In the genomic region with DNA sequence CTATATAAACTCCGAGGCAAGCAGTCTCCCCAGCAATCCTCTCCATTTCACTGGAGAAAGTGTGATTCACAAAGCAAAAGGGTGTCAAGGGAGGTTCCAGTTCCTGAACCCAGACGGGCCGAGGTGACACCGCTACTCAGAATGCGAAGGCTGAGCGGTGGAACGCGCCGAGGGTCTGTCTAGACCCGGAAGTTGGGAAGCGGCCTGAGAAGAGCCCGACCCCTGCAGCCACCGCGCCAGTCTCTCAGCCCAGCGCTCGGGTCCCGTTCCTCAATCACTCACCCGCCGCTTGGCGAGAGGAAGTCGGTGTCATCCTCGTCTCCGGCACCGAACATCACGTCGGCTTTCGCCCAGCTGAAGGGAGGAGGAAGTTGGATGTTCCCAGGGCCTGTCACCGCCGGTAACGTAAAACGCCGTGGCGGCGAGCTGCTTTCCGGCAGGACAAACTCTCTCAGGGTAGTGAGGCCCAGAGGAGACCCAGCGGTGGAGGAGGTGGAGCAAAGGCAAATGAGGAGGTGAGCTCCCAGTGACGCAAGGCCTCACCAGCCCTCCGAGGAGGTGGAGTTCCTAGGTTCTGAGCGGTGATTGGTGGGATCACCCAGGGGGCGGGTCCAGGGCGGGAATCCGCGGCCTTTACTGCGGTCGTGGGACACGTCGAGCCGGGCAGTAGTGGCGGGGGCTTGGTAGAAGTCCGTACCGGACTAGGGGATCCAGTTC, we compare ENCODE assay signal across 8 mouse cellular contexts. TPM values are rescaled to one million over a fixed set of nuclear protein-coding genes. Genes with fewer than 3 reads are reported as not detected.
A peak's percentile ranks its signal among the peaks of the same experiment; 100 is the strongest.
DNase-seq lines count a peak whose midpoint lies in the region; ATAC-seq lines count a peak whose summit lies in the region.

Gene Fkbp15 (minus strand): TSS at position 461 of the 717 bp plus-strand sequence.
Gene Slc31a1 (plus strand): TSS at position 640 of the 717 bp plus-strand sequence.

- 0% methylated on average over 51 of the region's 51 CpGs for WGBS in lung, embryonic 16.5 days

- H3K36me3 ChIP-seq in lung, embryonic 16.5 days (ENCODE audit: control insufficient read depth, insufficient read depth, low read length): peaks cover 3% of the 10 kb centered on the region; the same call in 1 of the 2 replicates

- peak within 1 kb of the TSS; percentile 84 for H3K4me2 ChIP-seq in lung, embryonic 16.5 days (ENCODE audit: low read depth, low read length)

- ATAC-seq in hematopoietic stem cell, adult 5-6 weeks (replicated peaks in 1 of 2; ENCODE audit: insufficient read depth in 1 of 2, low FRiP score in 2 of 2, low TSS enrichment in 1 of 2, low read depth in 1 of 2, poor library complexity in 2 of 2, severe bottlenecking in 2 of 2): peak; percentile 97 to 98
- peak; percentile 100 for ATAC-seq in lung, embryonic 16.5 days (ENCODE audit: low read depth)

- peaks cover 19% of the 10 kb centered on the region for H3K4me1 ChIP-seq in lung, embryonic 16.5 days (replicated peaks; ENCODE audit: control insufficient read depth, insufficient read depth, low read length)

- no peaks in the 10 kb centered on the region for H3K27me3 ChIP-seq in lung, embryonic 16.5 days (ENCODE audit: control insufficient read depth, insufficient read depth, low read depth, low read length)

- no peaks in the 10 kb centered on the region for H3K9me3 ChIP-seq in lung, embryonic 16.5 days (ENCODE audit: control insufficient read depth, low read length)

- peak within 1 kb of the TSS; percentile 78 for H3K4me3 ChIP-seq in lung, embryonic 16.5 days (ENCODE audit: low read length)

- DNase-seq in MEL-GATA-1-ER (ENCODE audit: extremely low read depth, low read depth): peak; percentile 97
- peak; percentile 92 for DNase-seq in cerebellum, adult 8-10 months
- DNase-seq in forelimb bud, embryonic 11.5 days (ENCODE audit: low read depth, low spot score): peak; percentile 98
- DNase-seq in layer of hippocampus, adult 9-10 months (ENCODE audit: low spot score): peak; percentile 92
- peak; percentile 79 for DNase-seq in ovary, postnatal 10 days (ENCODE audit: low spot score)
- DNase-seq in thymus, postnatal 10 days (ENCODE audit: low spot score in 2 of 2): peak; percentile 95

- H3K9ac ChIP-seq in lung, embryonic 16.5 days (ENCODE audit: low read length): peak within 1 kb of the TSS; percentile 86

- peak within 1 kb of the TSS; percentile 73 for H3K27ac ChIP-seq in lung, embryonic 16.5 days (ENCODE audit: low read length)

RNA-seq across cellular contexts. Expression of gene Fkbp15, which starts in this region (rescaled TPM):
- 51.0 and 68.2 TPM in 2 replicates for total RNA-seq in hematopoietic stem cell, adult 5-6 weeks (2017)
- polyA plus RNA-seq in lung, embryonic 16.5 days (2015; fragmentation: Nextera tagmentation; extraction: Ambion mirVana): 26.1 and 27.1 TPM in 2 replicates

RNA-seq across cellular contexts. Expression of gene Slc31a1, which starts in this region (rescaled TPM):
- total RNA-seq in hematopoietic stem cell, adult 5-6 weeks (2017): 11.9 and 14.7 TPM in 2 replicates
- polyA plus RNA-seq in lung, embryonic 16.5 days (2015; fragmentation: Nextera tagmentation; extraction: Ambion mirVana): 51.2 and 51.9 TPM in 2 replicates

Comparison
In these comparisons a context has a peak if more than half of its experiments do, and no peak if none do; other contexts are left out.
1. Peak in every context shown above with its lines: DNase-seq, ATAC-seq, H3K4me3 ChIP-seq and H3K27ac ChIP-seq.